Mouse (Mus musculus): ENCODE data around the gene Gins2.

Gins2 gene

GRCm38 (mm10) chr8:120599504-120599903 lies 10.4 kb upstream of the Gins2 start:
- peak; percentile 89 to 93 for DNase-seq

GRCm38 (mm10) chr8:120598579-120598978 lies 9.5 kb upstream of the Gins2 start:
- peak; percentile 84 to 90 for DNase-seq

- peak; percentile 83 to 87 for DNase-seq
These were observed 6.9 kb upstream of the Gins2 start for GRCm38 (mm10) chr8:120595963-120596362.

GRCm38 (mm10) chr8:120594571-120594970 lies 5.5 kb upstream of the Gins2 start:
- DNase-seq: no peak

GRCm38 (mm10) chr8:120591587-120592292 lies 2.6 kb upstream of the Gins2 start:
- DNase-seq: peak; percentile 82 to 84

DNA sequence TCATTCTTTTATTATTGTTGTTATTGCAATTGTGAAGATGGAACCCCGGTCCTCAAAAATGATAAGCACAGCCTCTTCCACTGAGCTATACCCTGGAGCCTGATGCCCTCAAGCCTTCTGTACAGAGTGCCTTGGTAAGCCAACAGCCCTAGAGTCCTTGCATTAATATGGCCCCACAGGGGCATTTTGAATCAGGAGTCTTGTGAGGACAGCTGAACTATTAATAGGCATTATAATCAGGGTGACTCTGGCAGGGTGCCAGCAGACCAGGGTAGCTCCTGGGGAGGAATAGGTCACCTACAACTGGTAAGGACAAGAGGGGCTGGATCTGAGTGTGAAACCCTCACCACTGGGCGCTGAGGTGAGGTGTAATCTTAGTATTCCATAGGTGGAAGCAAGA lies 817 bp upstream of the Gins2 start:
- peak; percentile 65 to 69 for DNase-seq

DNA sequence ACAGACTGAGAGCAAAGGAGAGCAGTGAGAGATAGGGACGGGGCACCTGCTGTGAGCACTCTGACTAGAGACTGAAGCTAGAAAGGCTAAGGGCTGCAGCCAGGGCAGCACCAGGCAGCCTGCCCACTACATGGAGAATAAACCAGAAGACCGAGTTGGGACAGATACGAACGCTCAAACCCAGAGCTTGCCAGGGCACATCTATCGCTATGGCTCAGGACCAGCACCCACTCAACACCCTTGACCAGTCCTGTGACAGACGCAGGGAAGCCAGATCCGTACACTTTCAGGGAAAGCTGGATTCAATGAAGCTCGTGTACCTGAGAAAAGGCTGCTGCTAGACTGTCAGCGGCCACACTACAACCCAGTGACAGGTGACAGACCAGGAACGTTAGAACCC lies 3.6 kb downstream of the Gins2 start:
- DNase-seq: no peak

DNA sequence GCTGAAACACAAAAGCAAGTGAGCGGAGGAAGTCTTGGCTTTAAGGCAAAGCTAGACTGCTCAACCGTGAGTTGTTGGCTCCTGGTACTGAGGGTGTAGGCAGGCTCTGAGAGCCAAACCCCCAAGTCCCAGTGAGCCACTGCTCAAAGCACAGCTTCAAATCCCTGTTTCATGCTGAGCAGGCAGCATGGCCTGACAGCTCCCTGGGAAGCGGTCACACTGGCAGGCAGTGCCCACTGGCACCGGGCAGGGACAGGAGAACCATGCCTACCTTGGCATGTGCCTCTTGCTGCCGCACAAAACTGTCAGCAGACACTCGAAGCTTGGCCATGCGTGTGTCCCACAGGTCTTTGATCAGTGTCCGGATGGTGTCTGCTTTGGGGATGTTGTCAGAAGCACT lies 7.3 kb downstream of the Gins2 start:
- DNase-seq: peak; percentile 74 to 83

GRCm38 (mm10) chr8:120581329-120581728 lies 7.8 kb downstream of the Gins2 start:
- DNase-seq: peak; percentile 59 to 67

DNA sequence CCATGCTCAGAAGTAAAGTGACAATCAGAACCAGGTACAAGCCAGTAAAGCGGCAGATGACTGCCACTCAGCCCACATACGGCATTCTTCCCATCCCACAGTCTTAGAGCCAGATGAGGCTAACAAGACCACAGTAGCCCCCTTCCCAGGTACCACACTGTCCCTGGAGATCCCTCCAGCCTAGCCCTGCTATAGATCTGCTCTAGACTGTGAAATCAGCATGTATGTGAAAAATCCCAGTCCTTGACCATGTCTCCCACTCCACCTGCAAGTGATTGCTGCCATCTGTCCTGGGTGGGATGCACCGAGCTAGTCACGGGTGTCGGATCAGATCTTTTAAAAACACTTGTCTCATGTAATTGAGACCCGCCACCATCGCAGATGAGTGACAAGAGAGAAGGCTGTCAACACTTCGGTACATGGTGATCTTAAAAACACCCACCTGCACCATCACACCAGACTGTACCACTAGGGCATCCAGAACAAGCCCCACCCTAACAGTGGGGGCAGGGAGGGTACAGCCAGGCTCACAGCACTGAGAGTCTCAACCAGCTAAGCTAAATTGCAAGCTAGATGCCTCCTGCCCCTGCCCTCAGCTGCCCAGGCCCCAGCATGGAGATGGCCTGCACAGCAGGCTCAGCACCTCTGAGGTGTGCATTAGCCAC lies 8.6 kb downstream of the Gins2 start:
- peak; percentile 51 to 54 for DNase-seq

- peak; percentile 71 to 77 for DNase-seq
These were observed 11.3 kb downstream of the Gins2 start for GRCm38 (mm10) chr8:120577821-120578220.

- peak in 1 of 2 experiments; percentile 16 for DNase-seq
These were observed 13.3 kb downstream of the Gins2 start for GRCm38 (mm10) chr8:120575801-120576200.

GRCm38 (mm10) chr8:120574941-120575340 lies 14.2 kb downstream of the Gins2 start:
- DNase-seq: peak in 1 of 2 experiments; percentile 52

DNA sequence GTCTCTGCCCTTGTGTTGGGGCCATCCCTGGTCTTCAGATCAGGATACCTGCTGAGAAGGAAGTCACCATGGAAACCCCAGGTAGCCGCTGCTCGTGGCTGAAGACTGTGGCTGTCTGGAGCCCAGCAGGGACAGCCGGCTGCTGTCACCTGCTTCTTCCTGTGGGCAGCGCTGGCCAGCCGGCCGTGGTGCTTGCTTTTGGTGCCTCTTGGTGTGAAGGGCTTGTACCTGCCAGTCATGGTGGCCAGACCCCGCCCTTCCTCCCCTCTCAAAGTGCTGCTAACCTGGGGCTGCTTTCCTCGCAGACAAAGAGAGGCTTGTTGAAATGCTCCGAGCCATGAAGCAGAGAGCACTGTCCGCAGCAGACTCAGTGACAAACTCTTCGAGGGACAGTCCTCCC lies 15.2 kb downstream of the Gins2 start:
- no peak for DNase-seq

- peak; percentile 72 to 73 for DNase-seq
These were observed 16.6 kb downstream of the Gins2 start for GRCm38 (mm10) chr8:120572534-120572933.

GRCm38 (mm10) chr8:120571561-120571960 lies 17.5 kb downstream of the Gins2 start:
- no peak for DNase-seq

GRCm38 (mm10) chr8:120569939-120570715 lies 19.0 kb downstream of the Gins2 start:
- DNase-seq: peak; percentile 84 to 86

DNA sequence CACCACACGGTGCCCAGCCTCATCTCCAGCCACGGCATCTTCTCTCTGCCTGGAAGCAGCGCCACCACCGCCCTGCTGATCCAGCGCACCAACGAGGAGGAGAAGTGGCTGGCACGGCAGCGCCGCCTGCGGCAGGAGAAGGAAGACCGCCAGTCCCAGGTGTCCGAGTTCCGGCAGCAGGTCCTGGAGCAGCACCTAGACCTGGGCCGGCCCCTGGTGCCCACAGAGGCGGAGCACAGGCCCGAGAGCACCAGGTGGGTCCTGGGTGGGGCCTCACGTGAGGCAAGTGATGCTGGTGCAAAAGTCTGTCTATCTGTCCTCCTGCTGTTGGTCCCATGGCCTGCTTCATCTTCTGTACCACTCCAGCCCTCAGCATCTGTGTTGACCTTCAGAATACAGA lies 20.0 kb downstream of the Gins2 start:
- DNase-seq: no peak

- no peak for DNase-seq
These were observed 20.8 kb downstream of the Gins2 start for GRCm38 (mm10) chr8:120568164-120568798.

- no peak for DNase-seq
These were observed 21.4 kb downstream of the Gins2 start for GRCm38 (mm10) chr8:120567731-120568130.

- peak; percentile 75 to 80 for DNase-seq
These were observed 22.4 kb downstream of the Gins2 start for GRCm38 (mm10) chr8:120566681-120567080.

DNA sequence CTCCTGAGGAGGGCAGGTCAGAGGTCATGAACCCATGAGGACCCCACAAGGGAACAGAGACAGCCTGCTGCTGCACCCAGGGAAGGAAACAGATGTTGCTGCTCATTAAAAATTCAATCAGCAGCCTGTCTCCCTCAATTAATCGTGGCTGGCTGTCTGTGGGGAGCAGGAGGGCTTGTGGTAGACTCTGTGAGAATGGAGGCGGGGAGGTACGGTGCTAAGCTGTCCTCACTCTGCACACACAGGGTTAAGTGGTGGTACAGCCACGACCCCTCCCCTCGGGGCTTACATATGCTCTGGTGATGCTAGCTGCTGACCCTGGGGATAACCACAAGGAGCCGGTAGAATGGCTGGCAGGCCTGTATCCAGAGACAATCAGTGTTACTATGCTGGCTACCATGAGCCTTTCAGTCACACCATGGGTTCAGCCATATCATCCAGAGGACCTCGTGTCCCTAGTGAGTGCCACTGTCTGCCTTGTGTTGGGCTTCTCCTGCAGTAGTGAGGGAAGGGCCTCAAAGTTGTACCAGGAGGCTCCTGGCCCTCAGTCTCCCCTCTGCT lies 23.9 kb downstream of the Gins2 start:
- no peak for DNase-seq
